Mouse (Mus musculus): ENCODE data around the gene Socs2. TPM values are rescaled to one million over a fixed set of nuclear protein-coding genes. Genes with fewer than 3 reads are reported as not detected.

Gene Socs2
- polyA plus RNA-seq, 1 experiment from 2014 or later: 141 TPM

DNA sequence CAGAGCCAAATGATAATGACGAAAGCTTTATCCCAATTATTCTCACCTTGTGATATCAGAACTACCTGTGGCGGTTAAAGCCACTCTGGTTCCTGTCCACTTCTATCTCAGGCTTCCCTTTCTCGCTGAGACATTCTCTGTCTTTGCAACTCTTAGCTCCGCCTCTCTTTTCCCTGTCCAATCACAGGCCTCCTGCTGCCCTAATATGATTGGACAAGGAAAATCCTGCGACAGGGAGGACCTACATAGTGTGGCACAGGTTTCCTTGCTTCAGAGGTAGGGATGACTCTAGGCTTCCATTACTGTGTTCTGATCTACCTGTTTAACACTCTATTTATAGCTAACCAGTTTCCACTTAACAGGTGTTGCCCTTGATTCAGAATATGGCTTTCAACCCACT lies 36.3 kb upstream of the Socs2 start:
- no peak overlapping the region for H3K27ac ChIP-seq (ENCODE audit: low read depth, low read length)
- H3K4me1 ChIP-seq (ENCODE audit: control insufficient read depth, insufficient read depth, low read length): no peaks in the 10 kb centered on the region
- 89% methylated on average over 5 of the region's 5 CpGs for WGBS
- ATAC-seq (ENCODE audit: low read depth): no peak
- no peak overlapping the region for H3K4me3 ChIP-seq (ENCODE audit: low read depth, low read length)
- no peaks in the 10 kb centered on the region for H3K27me3 ChIP-seq (ENCODE audit: control insufficient read depth, insufficient read depth, low read length)
- no peak overlapping the region for H3K9ac ChIP-seq (replicated peaks; ENCODE audit: low read depth, low read length)
- no peak overlapping the region for H3K4me2 ChIP-seq (ENCODE audit: low read depth, low read length)
- H3K9me3 ChIP-seq (ENCODE audit: control insufficient read depth, low read length): no peaks in the 10 kb centered on the region
- H3K36me3 ChIP-seq (ENCODE audit: control insufficient read depth, insufficient read depth, low read length): no peaks in the 10 kb centered on the region

DNA sequence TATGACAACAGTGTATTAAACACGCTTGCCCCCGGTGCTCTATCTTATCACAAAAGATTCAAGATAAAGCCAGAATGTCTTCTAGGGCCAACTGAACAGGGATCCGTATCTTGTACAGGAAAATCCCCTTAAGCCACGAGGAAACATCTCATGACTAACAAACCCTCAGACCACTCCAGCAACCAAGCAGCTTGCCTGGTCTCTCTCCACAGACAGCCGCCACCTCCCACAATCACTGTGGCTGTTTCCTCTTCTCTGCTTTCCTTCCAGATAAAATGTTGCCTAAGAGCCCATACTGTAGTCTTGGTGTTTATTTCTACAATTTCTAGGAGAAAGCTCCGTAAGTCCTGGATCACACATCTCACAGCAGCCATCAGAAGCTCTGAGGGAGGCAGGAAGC lies 32.1 kb upstream of the Socs2 start:
- Histone ChIP-seq H3K9ac (replicated peaks; ENCODE audit: low read depth, low read length) (no peak overlapping the region), H3K4me2 (ENCODE audit: low read depth, low read length) (no peak overlapping the region), H3K36me3 (ENCODE audit: control insufficient read depth, insufficient read depth, low read length) (no peaks in the 10 kb centered on the region), H3K4me1 (ENCODE audit: control insufficient read depth, insufficient read depth, low read length) (no peaks in the 10 kb centered on the region), H3K4me3 (ENCODE audit: low read depth, low read length) (no peak overlapping the region), H3K27me3 (ENCODE audit: control insufficient read depth, insufficient read depth, low read length) (no peaks in the 10 kb centered on the region), H3K9me3 (ENCODE audit: control insufficient read depth, low read length) (no peaks in the 10 kb centered on the region), H3K27ac (ENCODE audit: low read depth, low read length) (no peak overlapping the region)
- no peak for ATAC-seq (ENCODE audit: low read depth)
- WGBS: 92% methylated on average over 6 of the region's 6 CpGs

DNA sequence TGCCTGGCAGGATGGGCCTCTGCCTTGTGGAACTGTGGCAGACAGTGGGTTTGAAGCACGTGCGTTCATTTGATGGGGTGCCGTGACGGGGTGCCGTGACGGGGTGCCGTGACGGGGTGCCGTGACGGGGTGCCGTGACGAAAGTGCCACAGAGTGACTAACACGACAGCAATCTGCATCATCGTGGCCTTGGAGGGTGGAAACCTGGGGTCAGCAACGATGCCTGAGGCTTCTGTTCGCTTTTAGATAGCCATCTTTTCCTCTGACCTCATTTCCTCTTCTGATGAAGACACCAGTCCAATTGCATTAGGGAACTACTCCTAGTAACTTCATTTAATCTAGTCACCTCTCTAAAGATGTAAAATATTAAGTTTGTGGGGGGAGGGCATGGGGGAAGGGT lies 31.0 kb upstream of the Socs2 start:
- Histone ChIP-seq H3K36me3 (ENCODE audit: control insufficient read depth, insufficient read depth, low read length) (no peaks in the 10 kb centered on the region), H3K4me1 (ENCODE audit: control insufficient read depth, insufficient read depth, low read length) (no peaks in the 10 kb centered on the region), H3K4me3 (ENCODE audit: low read depth, low read length) (no peak overlapping the region), H3K27ac (ENCODE audit: low read depth, low read length) (no peak overlapping the region), H3K27me3 (ENCODE audit: control insufficient read depth, insufficient read depth, low read length) (no peaks in the 10 kb centered on the region), H3K9me3 (ENCODE audit: control insufficient read depth, low read length) (no peaks in the 10 kb centered on the region), H3K9ac (replicated peaks; ENCODE audit: low read depth, low read length) (no peak overlapping the region), H3K4me2 (ENCODE audit: low read depth, low read length) (no peak overlapping the region)
- ATAC-seq (ENCODE audit: low read depth): no peak
- WGBS: 97% methylated on average over 16 of the region's 16 CpGs

DNA sequence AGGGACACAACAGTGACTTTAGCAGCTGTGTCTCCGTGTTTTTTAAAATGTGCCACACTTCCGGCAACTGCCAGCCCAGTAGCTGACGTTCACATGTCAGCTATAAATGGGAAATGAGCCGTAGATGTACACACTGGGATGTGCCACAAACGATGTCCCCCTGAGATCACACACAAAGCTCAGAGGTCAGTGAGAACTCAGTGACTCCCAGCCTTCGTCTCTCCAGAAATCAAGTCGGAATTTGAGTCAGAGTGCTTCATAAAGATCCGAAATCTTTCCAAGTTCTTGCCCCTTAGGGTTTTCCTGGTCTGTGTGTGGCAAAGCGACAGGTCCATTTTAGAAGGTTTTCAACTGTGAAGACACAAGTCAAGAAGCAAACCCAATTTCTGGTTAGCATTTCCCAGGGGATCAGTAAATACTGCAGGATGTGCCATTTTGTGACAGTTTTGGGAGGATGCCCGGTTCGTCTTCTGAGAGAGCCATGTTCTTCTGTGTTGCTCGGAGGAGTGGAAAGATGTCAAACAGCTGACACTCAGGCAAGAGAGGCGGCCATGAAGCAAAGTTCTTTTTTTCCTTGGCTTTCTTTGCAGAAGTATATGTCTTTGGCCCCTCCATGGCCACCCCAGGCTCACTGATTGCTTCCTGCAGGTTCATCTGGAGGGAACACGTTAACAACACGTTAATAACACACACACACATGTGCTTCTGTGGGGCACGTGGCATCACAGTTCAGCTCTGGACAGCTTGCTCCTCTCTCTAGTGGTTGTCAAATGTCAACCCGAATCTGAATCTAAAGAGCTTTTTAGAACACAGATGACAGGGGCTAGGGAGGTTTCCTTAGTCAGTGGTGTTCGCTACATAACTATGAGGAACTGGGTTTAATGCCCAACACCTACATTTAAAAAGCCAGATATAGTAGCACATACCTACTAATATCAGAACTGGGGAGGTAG lies 28.4 kb upstream of the Socs2 start:
- 79% methylated on average over 18 of the region's 18 CpGs for WGBS
- H3K4me2 ChIP-seq (ENCODE audit: low read depth, low read length): no peak overlapping the region
- H3K27me3 ChIP-seq (ENCODE audit: control insufficient read depth, insufficient read depth, low read length): no peaks in the 10 kb centered on the region
- no peak overlapping the region for H3K9ac ChIP-seq (replicated peaks; ENCODE audit: low read depth, low read length)
- no peak overlapping the region for H3K27ac ChIP-seq (ENCODE audit: low read depth, low read length)
- ATAC-seq (ENCODE audit: low read depth): no peak
- no peaks in the 10 kb centered on the region for H3K36me3 ChIP-seq (ENCODE audit: control insufficient read depth, insufficient read depth, low read length)
- no peak overlapping the region for H3K4me3 ChIP-seq (ENCODE audit: low read depth, low read length)
- no peaks in the 10 kb centered on the region for H3K9me3 ChIP-seq (ENCODE audit: control insufficient read depth, low read length)
- H3K4me1 ChIP-seq (ENCODE audit: control insufficient read depth, insufficient read depth, low read length): no peaks in the 10 kb centered on the region

DNA sequence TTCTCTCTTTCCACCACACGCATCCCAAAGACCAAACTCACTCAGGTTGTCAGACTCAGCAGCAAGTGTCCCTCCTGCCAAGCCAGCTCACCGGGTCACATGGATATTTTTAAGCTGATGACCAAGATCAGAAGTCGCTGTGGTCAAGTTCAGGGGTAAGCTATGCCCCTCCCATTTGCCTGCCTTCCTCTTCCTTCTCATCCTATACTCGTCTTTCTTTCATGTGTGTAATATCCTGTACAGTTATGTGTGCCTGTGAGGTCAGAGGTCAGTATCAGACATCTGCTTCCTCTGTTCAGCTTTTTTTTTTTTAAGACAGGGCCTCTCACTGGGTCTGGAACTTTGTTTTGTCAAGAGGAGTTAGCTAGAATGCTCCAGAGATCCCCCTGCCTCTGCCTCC lies 25.4 kb upstream of the Socs2 start:
- H3K4me2 ChIP-seq (ENCODE audit: low read depth, low read length): no peak overlapping the region
- H3K4me3 ChIP-seq (ENCODE audit: low read depth, low read length): no peak overlapping the region
- 83% methylated on average over 4 of the region's 4 CpGs for WGBS
- no peaks in the 10 kb centered on the region for H3K27me3 ChIP-seq (ENCODE audit: control insufficient read depth, insufficient read depth, low read length)
- H3K4me1 ChIP-seq (ENCODE audit: control insufficient read depth, insufficient read depth, low read length): no peaks in the 10 kb centered on the region
- no peaks in the 10 kb centered on the region for H3K36me3 ChIP-seq (ENCODE audit: control insufficient read depth, insufficient read depth, low read length)
- ATAC-seq (ENCODE audit: low read depth): no peak
- H3K27ac ChIP-seq (ENCODE audit: low read depth, low read length): no peak overlapping the region
- no peaks in the 10 kb centered on the region for H3K9me3 ChIP-seq (ENCODE audit: control insufficient read depth, low read length)
- no peak overlapping the region for H3K9ac ChIP-seq (replicated peaks; ENCODE audit: low read depth, low read length)

DNA sequence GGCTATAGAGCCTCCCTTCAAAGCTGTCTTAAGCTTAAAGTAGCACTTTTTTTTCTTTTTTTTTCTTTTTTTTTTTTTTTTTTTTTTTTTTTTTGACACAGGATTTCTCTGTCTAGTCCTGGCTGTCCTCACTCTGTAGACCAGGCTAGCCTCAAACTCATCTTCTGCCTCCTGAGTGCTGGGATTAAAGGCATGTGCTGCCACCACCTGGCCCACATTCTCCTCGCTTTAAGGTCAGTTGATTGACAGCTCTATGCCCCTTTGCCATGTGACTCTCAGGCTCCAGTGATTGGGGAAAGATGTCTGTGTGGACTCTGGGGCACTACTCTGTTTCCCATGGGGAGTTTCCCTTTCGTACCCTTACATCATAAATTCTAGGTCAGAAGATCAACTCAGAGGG lies 23.6 kb upstream of the Socs2 start:
- WGBS: 60% methylated on average over 2 of the region's 2 CpGs
- no peak overlapping the region for H3K4me3 ChIP-seq (ENCODE audit: low read depth, low read length)
- H3K36me3 ChIP-seq (ENCODE audit: control insufficient read depth, insufficient read depth, low read length): no peaks in the 10 kb centered on the region
- no peaks in the 10 kb centered on the region for H3K9me3 ChIP-seq (ENCODE audit: control insufficient read depth, low read length)
- no peak overlapping the region for H3K27ac ChIP-seq (ENCODE audit: low read depth, low read length)
- H3K4me2 ChIP-seq (ENCODE audit: low read depth, low read length): no peak overlapping the region
- H3K4me1 ChIP-seq (ENCODE audit: control insufficient read depth, insufficient read depth, low read length): no peaks in the 10 kb centered on the region
- H3K27me3 ChIP-seq (ENCODE audit: control insufficient read depth, insufficient read depth, low read length): no peaks in the 10 kb centered on the region
- ATAC-seq (ENCODE audit: low read depth): no peak
- no peak overlapping the region for H3K9ac ChIP-seq (replicated peaks; ENCODE audit: low read depth, low read length)

DNA sequence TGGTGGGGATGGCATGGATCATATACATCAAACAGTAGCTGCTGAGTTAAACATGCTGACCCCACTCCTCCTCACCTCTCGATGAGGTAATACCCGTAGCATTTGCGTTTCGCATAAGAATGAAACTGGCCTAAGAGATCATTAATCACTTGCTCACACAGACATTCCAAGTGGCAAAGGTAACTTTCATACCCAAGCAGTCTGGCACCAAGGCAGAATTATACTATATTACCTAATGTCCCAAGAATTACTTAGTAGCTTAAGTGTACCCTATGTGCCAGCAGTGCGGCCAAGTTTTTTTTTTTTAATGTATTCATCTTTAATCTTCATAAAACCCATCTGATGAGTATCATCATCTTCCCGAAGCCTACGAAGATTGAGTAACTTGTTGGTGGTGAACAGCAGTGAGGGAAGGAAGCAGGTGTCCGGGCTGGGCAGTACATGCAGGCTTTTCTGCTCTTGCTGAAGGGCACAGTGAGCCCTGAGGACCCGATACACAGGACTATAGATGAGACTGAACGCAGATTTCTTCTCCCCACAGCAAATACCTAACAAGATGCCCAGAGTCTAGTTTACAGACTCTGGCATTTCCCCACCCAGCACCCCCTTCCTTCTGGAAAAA lies 22.8 kb upstream of the Socs2 start:
- 87% methylated on average over 10 of the region's 10 CpGs for WGBS
- H3K9me3 ChIP-seq (ENCODE audit: control insufficient read depth, low read length): no peaks in the 10 kb centered on the region

DNA sequence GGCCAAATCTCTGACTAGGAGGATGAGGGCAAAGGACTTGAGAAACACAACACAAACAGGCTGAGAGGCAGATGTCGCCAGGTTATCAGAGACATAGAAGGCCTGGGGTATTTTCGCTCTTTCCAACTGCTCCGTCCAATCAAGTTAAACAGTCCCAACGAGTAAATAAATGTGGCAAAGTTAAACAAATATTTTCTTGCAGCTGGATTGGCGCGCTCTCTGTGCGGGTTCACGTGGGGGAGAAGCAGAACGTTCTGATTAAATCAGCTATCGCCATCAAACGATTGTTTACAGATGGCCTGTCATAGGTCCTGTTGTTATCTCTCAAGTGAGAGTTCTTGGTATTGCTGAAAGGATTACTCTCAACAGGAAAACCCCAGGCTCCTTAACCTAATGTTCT lies 22.0 kb upstream of the Socs2 start:
- no peak overlapping the region for H3K27ac ChIP-seq (ENCODE audit: low read depth, low read length)
- no peak overlapping the region for H3K9ac ChIP-seq (replicated peaks; ENCODE audit: low read depth, low read length)
- H3K27me3 ChIP-seq (ENCODE audit: control insufficient read depth, insufficient read depth, low read length): no peaks in the 10 kb centered on the region
- no peak for ATAC-seq (ENCODE audit: low read depth)
- H3K36me3 ChIP-seq (ENCODE audit: control insufficient read depth, insufficient read depth, low read length): no peaks in the 10 kb centered on the region
- no peak overlapping the region for H3K4me3 ChIP-seq (ENCODE audit: low read depth, low read length)
- H3K9me3 ChIP-seq (ENCODE audit: control insufficient read depth, low read length): no peaks in the 10 kb centered on the region
- no peak overlapping the region for H3K4me2 ChIP-seq (ENCODE audit: low read depth, low read length)
- no peaks in the 10 kb centered on the region for H3K4me1 ChIP-seq (ENCODE audit: control insufficient read depth, insufficient read depth, low read length)
- WGBS: 81% methylated on average over 11 of the region's 11 CpGs

More for the DNA sequence above, 22.8 kb upstream of the Socs2 start:
- Histone ChIP-seq H3K4me2 (ENCODE audit: low read depth, low read length) (no peak overlapping the region), H3K27me3 (ENCODE audit: control insufficient read depth, insufficient read depth, low read length) (no peaks in the 10 kb centered on the region), H3K4me3 (ENCODE audit: low read depth, low read length) (no peak overlapping the region), H3K4me1 (ENCODE audit: control insufficient read depth, insufficient read depth, low read length) (no peaks in the 10 kb centered on the region), H3K27ac (ENCODE audit: low read depth, low read length) (no peak overlapping the region), H3K9ac (replicated peaks; ENCODE audit: low read depth, low read length) (no peak overlapping the region), H3K36me3 (ENCODE audit: control insufficient read depth, insufficient read depth, low read length) (no peaks in the 10 kb centered on the region)
- no peak for ATAC-seq (ENCODE audit: low read depth)

DNA sequence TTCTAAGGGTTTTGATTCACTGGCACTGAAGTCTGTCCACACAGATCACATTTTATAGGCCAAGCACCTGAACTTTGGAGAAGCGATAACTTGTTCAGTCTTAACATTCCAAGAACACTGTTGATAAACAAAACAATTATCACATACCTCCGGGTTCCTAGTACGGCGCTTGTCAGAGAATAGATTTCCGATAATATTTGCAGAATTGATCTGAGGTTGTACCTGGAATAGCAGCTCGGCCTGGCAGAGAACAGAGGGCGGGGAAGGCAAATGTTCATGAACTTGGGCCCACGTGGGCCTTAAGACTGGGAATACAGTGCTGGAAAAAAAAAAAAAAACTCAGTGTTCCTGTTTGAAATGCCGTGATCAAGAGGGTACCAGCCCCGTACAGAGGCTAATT lies 13.3 kb upstream of the Socs2 start:
- no peaks in the 10 kb centered on the region for H3K36me3 ChIP-seq (ENCODE audit: control insufficient read depth, insufficient read depth, low read length)
- ATAC-seq (ENCODE audit: low read depth): no peak
- H3K4me1 ChIP-seq (ENCODE audit: control insufficient read depth, insufficient read depth, low read length): no peaks in the 10 kb centered on the region
- H3K27ac ChIP-seq (ENCODE audit: low read depth, low read length): no peak overlapping the region
- WGBS: 93% methylated on average over 10 of the region's 10 CpGs
- H3K9me3 ChIP-seq (ENCODE audit: control insufficient read depth, low read length): no peaks in the 10 kb centered on the region
- H3K27me3 ChIP-seq (ENCODE audit: control insufficient read depth, insufficient read depth, low read length): no peaks in the 10 kb centered on the region
- H3K4me3 ChIP-seq (ENCODE audit: low read depth, low read length): no peak overlapping the region
- no peak overlapping the region for H3K4me2 ChIP-seq (ENCODE audit: low read depth, low read length)
- H3K9ac ChIP-seq (replicated peaks; ENCODE audit: low read depth, low read length): no peak overlapping the region

All from neural tube, embryonic 14.5 days (tissue).